Mouse (Mus musculus) neural tube, embryonic 11.5 days (tissue): ENCODE measurements around the gene Phtf2. TPM values are rescaled to one million over a fixed set of nuclear protein-coding genes. Genes with fewer than 3 reads are reported as not detected.
A peak's percentile ranks its signal among the peaks of the same experiment; 100 is the strongest.

Experiments used
- ATAC-seq: fragments of 200-750 bp; cut with Nextera tagmentation; 2 replicates; pipeline ENCODE4 v1.8.0; 2017; ENCODE audit warnings: moderate number of reproducible peaks, mild to moderate bottlenecking, moderate TSS enrichment, moderate library complexity; ENCODE audit not compliant: insufficient read depth, low FRiP score, low TSS enrichment
- DNase-seq: peaks from one replicate; pipeline ENCODE4 v3.0.0-alpha.2; 2015; ENCODE audit warnings: low spot score
- H3K27ac ChIP-seq: fragments of 300-500 bp; sonication (generic); 2 replicates; pipeline ENCODE4 v1.5.1; 2014; ENCODE audit warnings: low read depth, mild to moderate bottlenecking, low read length
- H3K27me3 ChIP-seq: fragments of 300-500 bp; sonication (generic); 2 replicates; pipeline ENCODE4 v1.6.1; 2014; ENCODE audit warnings: mild to moderate bottlenecking, low read length, mixed read lengths; ENCODE audit not compliant: control insufficient read depth, insufficient read depth
- H3K36me3 ChIP-seq: fragments of 300-500 bp; sonication (generic); 2 replicates; pipeline ENCODE4 v1.6.1; 2014; ENCODE audit warnings: mild to moderate bottlenecking, low read length, moderate library complexity, mixed read lengths; ENCODE audit not compliant: control insufficient read depth, insufficient read depth
- H3K4me1 ChIP-seq: fragments of 300-500 bp; sonication (generic); 2 replicates; pipeline ENCODE4 v1.6.1; 2014; ENCODE audit warnings: low read length, mixed read lengths; ENCODE audit not compliant: control insufficient read depth, insufficient read depth
- H3K4me2 ChIP-seq: fragments of 300-500 bp; sonication (generic); 2 replicates; pipeline ENCODE4 v1.6.1; 2014; ENCODE audit warnings: low read depth, mild to moderate bottlenecking, moderate library complexity
- H3K4me3 ChIP-seq: fragments of 300-500 bp; sonication (generic); 2 replicates; pipeline ENCODE4 v1.5.1; 2014; ENCODE audit warnings: low read depth, low read length
- H3K9ac ChIP-seq: fragments of 300-500 bp; sonication (generic); 2 replicates; pipeline ENCODE4 v1.6.1; 2014; ENCODE audit warnings: mild to moderate bottlenecking, low read length
- H3K9me3 ChIP-seq: fragments of 300-500 bp; sonication (generic); 2 replicates; pipeline ENCODE4 v1.6.1; 2016; ENCODE audit warnings: low read length; ENCODE audit not compliant: control insufficient read depth
- WGBS: fragments of 180-500 bp; shearing (Covaris S2); extraction: QIAGEN DNeasy Blood & Tissue Kit; methylation state at CpG from one replicate; pipeline ENCODE4 v1.1.7; 2014; 5-methylcytosine and 5-hydroxymethylcytosine counted together
- polyA plus RNA-seq: library from polyadenylated mRNA; unstranded; fragments of >200 nt; fragmentation: Nextera tagmentation; extraction: Ambion mirVana; gene quantifications from 2 replicates; pipeline ENCODE4 v1.2.1, GENCODE M21; 2014

Phtf2 gene
- 20.5 and 21.5 TPM in 2 replicates for polyA plus RNA-seq

DNA sequence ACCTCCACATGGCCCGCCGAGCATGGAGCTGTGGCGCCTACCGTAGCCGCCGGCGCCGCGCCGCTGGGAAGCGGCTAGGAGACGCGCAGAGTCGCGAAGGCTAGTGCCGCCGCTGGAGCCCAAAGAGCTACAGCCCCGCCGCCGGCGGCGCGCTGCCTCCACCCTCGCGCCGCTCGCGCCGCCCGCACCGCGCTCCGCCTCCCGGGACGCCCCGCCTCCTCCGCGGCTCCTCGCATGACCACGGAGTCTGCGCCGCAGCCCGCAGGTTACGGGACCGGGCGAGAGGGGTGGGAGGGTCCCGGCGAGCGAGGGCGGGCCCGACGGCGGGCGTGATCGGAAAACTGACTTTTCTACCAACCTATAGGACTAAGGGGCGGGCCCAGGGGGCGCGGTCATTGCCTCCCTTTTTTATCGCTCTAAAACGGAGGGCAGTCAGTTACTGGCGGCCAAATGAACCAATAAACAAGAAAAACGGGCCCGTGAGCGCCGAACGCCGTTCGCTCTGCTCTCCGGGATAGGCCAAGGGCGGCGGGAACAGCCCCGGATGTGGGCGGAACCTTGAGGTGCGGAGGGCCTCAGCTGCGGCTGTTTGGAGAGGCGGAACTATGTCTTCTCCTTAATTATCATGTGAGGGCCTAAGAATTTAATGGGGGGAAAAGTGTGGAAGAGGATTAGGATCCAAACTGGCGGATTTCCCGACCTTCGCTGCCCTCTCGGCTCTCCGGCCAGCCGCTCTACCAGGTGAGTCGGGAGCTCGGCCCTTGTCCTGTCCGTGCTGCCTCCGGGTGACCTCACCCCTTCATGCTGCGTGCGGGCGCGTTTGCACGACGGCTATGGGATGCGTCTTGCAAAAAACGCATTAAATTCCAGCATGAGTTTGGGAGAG lies at the start of gene Phtf2, which contains the start of gene Tmem60:
Phtf2 (minus strand) TSS at position 210 of the 886 bp plus-strand sequence.
Tmem60 (plus strand) TSS at position 277 of the 886 bp plus-strand sequence.
- peak within 1 kb of the TSS; percentile 86 for H3K4me3 ChIP-seq
- H3K27me3 ChIP-seq: no peaks in the 10 kb centered on the region
- peak; percentile 98 for ATAC-seq
- H3K27ac ChIP-seq: peak within 1 kb of the TSS; percentile 96
- peak within 1 kb of the TSS; percentile 71 for H3K4me2 ChIP-seq
- H3K36me3 ChIP-seq: no peaks in the 10 kb centered on the region
- H3K9me3 ChIP-seq: no peaks in the 10 kb centered on the region
- DNase-seq: peak; percentile 99
- H3K9ac ChIP-seq: peak within 1 kb of the TSS; percentile 86
- H3K4me1 ChIP-seq: peaks cover 3% of the 10 kb centered on the region; the same call in 1 of the 2 replicates
- WGBS: under 1% methylated on average over 69 of the region's 94 CpGs

DNA sequence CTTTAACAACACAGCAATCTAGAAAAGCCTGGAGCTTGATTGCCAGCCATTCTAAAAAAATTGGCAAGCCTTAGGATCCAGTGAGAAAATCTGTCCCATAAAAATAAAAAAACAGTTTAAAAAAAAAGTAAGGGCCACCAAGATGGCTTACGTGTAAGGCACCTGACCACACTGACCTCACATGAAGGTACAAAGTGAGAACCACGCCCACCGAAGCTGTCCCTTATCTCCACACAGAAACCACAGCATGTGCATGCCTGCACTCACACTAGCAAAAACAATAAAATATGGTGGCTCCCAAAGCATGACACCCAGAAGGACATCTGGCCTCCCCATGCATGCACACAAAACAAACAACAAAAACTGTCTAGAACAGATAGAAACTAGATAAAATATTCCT lies 49.4 kb upstream of the Phtf2 start:
- no peaks in the 10 kb centered on the region for H3K9me3 ChIP-seq
- H3K36me3 ChIP-seq: no peaks in the 10 kb centered on the region
- DNase-seq: no peak
- no peak overlapping the region for H3K27ac ChIP-seq
- no peak overlapping the region for H3K4me2 ChIP-seq
- ATAC-seq: no peak
- no peaks in the 10 kb centered on the region for H3K4me1 ChIP-seq
- WGBS: 95% methylated on average over 3 of the region's 3 CpGs
- no peak overlapping the region for H3K4me3 ChIP-seq
- no peaks in the 10 kb centered on the region for H3K27me3 ChIP-seq
- no peak overlapping the region for H3K9ac ChIP-seq

DNA sequence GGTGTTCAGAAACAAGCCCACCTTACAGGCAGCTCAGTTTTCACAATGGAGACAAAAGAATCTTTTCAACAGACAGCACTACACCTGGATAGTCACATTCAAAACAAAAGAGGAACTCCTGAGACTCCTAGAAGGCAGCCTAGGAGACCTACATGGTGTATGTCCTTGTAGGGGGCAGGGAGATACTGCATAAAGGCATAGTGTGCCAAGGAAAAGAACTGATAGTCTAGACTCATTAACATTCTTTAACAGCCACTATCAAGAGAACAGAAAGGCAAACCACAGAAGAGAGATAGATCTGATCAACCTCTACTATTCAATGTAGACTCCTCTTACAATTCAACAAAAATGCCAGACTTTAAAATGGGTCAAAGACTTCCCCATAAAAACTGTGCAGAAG lies 48.5 kb upstream of the Phtf2 start:
- no peak overlapping the region for H3K9ac ChIP-seq
- no peaks in the 10 kb centered on the region for H3K4me1 ChIP-seq
- H3K4me3 ChIP-seq: no peak overlapping the region
- ATAC-seq (no peak), DNase-seq (no peak)
- no peaks in the 10 kb centered on the region for H3K27me3 ChIP-seq
- no peaks in the 10 kb centered on the region for H3K36me3 ChIP-seq
- H3K9me3 ChIP-seq: no peaks in the 10 kb centered on the region
- no peak overlapping the region for H3K27ac ChIP-seq
- no peak overlapping the region for H3K4me2 ChIP-seq

DNA sequence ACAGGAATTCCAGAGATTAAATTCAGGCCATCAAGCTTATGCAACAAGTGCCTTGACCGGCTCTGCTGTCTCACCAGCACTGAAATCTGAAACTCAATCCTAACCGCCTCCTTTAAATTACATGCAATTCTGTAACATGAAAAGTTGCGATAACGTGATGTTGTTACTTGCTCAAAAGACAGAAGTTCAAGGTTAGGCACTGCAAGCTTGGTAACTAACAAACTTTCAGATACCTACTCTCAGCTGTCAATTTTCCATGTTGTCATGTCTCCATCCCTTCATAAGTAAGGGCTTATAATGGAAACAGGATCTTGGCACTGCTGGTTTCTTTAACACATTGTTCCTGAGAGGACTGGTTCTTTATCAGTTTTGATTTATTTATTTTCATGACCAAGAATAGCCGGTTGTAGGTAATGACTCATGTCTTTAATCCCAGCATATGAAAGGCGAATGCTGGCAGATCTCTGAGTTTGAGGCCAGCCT lies 47.8 kb upstream of the Phtf2 start:
- Histone ChIP-seq H3K27me3 (no peaks in the 10 kb centered on the region), H3K4me2 (no peak overlapping the region), H3K36me3 (no peaks in the 10 kb centered on the region), H3K4me1 (no peaks in the 10 kb centered on the region), H3K4me3 (no peak overlapping the region), H3K27ac (no peak overlapping the region), H3K9ac (no peak overlapping the region), H3K9me3 (no peaks in the 10 kb centered on the region)
- WGBS: 83% methylated on average over 6 of the region's 6 CpGs
- ATAC-seq (no peak), DNase-seq (no peak)

DNA sequence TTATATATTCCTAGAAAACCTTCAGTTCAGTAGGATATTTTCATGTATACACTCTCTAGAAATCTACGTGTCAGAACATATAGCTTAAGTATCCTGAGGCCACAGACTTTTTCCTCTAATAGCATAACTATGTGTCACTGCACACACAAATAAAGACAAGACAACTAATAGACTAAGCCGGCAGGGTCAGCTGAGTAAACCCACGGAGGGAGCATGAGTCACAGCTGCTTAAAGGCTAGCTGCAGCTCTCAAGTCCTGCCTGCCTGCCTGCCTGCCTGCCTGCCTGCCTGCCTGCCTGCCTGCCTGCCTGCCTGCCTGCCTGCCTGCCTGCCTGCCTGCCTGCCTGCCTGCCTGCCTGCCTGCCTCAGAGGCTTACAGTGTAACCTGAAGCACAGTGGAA lies 43.5 kb upstream of the Phtf2 start:
- Histone ChIP-seq H3K9ac (no peak overlapping the region), H3K4me2 (no peak overlapping the region), H3K27me3 (no peaks in the 10 kb centered on the region), H3K9me3 (no peaks in the 10 kb centered on the region), H3K27ac (no peak overlapping the region), H3K36me3 (no peaks in the 10 kb centered on the region), H3K4me1 (no peaks in the 10 kb centered on the region), H3K4me3 (no peak overlapping the region)
- DNase-seq (no peak), ATAC-seq (no peak)
- WGBS: 68% methylated on average over 3 of the region's 3 CpGs

DNA sequence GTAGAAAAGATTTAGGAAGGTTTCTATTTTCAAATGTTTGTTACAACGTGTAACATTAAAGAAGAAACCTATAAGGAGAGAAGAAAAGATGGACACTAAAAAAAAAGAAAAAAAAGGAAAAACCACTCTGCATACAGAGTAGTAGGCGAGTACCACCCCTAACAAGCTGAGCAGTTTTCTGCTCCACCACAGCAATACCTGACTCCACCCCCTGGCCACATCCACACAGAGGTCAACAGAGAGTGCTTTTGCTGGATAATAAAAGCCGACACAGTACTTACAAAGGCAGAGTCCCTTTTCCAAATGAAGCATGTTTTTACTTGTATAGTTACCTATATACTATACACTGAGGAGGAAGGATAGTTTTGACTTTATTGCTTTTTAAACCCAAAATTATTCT lies 42.7 kb upstream of the Phtf2 start:
- no peak overlapping the region for H3K9ac ChIP-seq
- H3K27me3 ChIP-seq: no peaks in the 10 kb centered on the region
- H3K4me2 ChIP-seq: no peak overlapping the region
- H3K36me3 ChIP-seq: no peaks in the 10 kb centered on the region
- no peaks in the 10 kb centered on the region for H3K9me3 ChIP-seq
- no peak overlapping the region for H3K27ac ChIP-seq
- DNase-seq: no peak
- ATAC-seq: no peak
- H3K4me3 ChIP-seq: no peak overlapping the region
- H3K4me1 ChIP-seq: no peaks in the 10 kb centered on the region
- 81% methylated on average over 3 of the region's 3 CpGs for WGBS

DNA sequence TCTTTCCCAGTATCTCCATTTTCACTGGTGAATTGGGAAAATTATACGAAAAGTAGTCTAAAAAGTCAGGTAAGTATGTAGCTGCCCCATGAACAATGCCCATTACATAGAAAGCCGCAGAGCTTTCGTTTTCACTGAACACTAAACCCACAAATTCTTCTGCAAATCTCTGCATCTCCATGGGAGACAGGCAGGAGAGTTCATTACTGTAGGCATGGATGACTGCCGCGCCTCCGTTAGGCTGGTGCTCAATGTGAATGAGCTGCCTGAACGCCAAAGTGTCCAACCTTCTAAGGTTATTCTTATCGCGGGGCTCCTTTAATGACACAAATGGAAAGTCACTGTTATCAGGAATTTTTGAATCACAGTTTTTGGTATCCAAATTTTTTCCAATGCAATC lies 37.6 kb upstream of the Phtf2 start:
- Histone ChIP-seq H3K9ac (no peak overlapping the region), H3K36me3 (no peaks in the 10 kb centered on the region), H3K27ac (no peak overlapping the region), H3K4me3 (no peak overlapping the region), H3K27me3 (no peaks in the 10 kb centered on the region), H3K4me2 (no peak overlapping the region), H3K4me1 (no peaks in the 10 kb centered on the region), H3K9me3 (no peaks in the 10 kb centered on the region)
- ATAC-seq: no peak
- WGBS: 82% methylated on average over 9 of the region's 9 CpGs
- no peak for DNase-seq

DNA sequence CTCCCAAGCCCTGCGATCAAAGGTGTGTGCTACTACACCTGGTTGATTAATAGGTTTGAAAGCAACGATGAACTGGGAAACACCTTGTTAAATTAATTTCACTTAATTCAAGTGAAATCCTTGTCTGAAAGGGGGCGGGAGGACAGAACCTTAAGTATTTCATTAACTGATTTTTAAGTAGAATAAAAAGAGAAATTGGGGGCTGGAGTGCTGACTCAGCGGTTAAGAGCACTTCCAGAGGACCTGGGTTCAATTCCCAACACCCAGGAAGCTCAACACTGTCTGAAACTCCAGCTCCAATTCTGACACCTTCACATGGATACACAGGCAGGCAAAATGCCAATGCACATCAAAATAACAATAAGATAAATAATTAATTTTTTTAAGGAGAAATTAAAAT lies 37.0 kb upstream of the Phtf2 start:
- Histone ChIP-seq H3K9ac (no peak overlapping the region), H3K27ac (no peak overlapping the region), H3K9me3 (no peaks in the 10 kb centered on the region), H3K4me2 (no peak overlapping the region), H3K4me3 (no peak overlapping the region), H3K27me3 (no peaks in the 10 kb centered on the region), H3K36me3 (no peaks in the 10 kb centered on the region), H3K4me1 (no peaks in the 10 kb centered on the region)
- ATAC-seq: no peak
- WGBS: 98% methylated on average over 4 of the region's 4 CpGs
- DNase-seq: no peak
